Mouse (Mus musculus) hindbrain, embryonic 13.5 days (tissue): Measurements from ENCODE around the gene Ncoa5. TPM values are rescaled to one million over a fixed set of nuclear protein-coding genes. Genes with fewer than 3 reads are reported as not detected.

ENCODE experiments used
- ATAC-seq: fragments of 200-750 bp; cut with Nextera tagmentation; 2 replicates; pipeline ENCODE4 v1.8.0; 2017; ENCODE audit warnings: moderate TSS enrichment; ENCODE audit not compliant: low FRiP score
- H3K27ac ChIP-seq: fragments of 300-500 bp; sonication (generic); 2 replicates; pipeline ENCODE4 v1.5.1; 2015; ENCODE audit warnings: inconsistent platforms, mild to moderate bottlenecking, moderate library complexity
- H3K27me3 ChIP-seq: fragments of 300-500 bp; sonication (generic); 2 replicates; pipeline ENCODE4 v1.6.1; 2015; ENCODE audit warnings: mild to moderate bottlenecking, inconsistent platforms
- H3K36me3 ChIP-seq: fragments of 300-500 bp; sonication (generic); 2 replicates; pipeline ENCODE4 v1.6.1; 2015; ENCODE audit warnings: mild to moderate bottlenecking, inconsistent platforms
- H3K4me1 ChIP-seq: fragments of 300-500 bp; sonication (generic); replicated peaks from 2 replicates; pipeline ENCODE4 v1.6.1; 2015; ENCODE audit warnings: inconsistent platforms
- H3K4me2 ChIP-seq: fragments of 300-500 bp; sonication (generic); 2 replicates; pipeline ENCODE4 v1.6.1; 2015; ENCODE audit warnings: inconsistent platforms, mild to moderate bottlenecking, moderate library complexity
- H3K4me3 ChIP-seq: fragments of 300-500 bp; sonication (generic); 2 replicates; pipeline ENCODE4 v1.5.1; 2015; ENCODE audit warnings: mild to moderate bottlenecking, inconsistent platforms
- H3K9ac ChIP-seq: fragments of 300-500 bp; sonication (generic); 2 replicates; pipeline ENCODE4 v1.6.1; 2015; ENCODE audit warnings: mild to moderate bottlenecking, inconsistent platforms
- H3K9me3 ChIP-seq: fragments of 300-500 bp; sonication (generic); 2 replicates; pipeline ENCODE4 v1.6.1; 2016; ENCODE audit warnings: inconsistent platforms
- WGBS: fragments of 180-500 bp; shearing (Covaris S2); methylation state at CpG from one replicate; pipeline ENCODE4 v1.1.7; 2015; 5-methylcytosine and 5-hydroxymethylcytosine counted together
- polyA plus RNA-seq: library from polyadenylated mRNA; unstranded; fragments of >200 nt; fragmentation: Nextera tagmentation; extraction: Ambion mirVana; gene quantifications from 2 replicates; pipeline ENCODE4 v1.2.1, GENCODE M21; 2015

Gene Ncoa5
- polyA plus RNA-seq, 1 experiment from 2014 or later, result 119 TPM

GRCm38 (mm10) chr2:165064489-165064888 is 29.8 kb upstream of the Ncoa5 start:
- no peak; the same call in 1 of the 2 replicates for ATAC-seq
- no peak overlapping the region for H3K4me3 ChIP-seq

DNA sequence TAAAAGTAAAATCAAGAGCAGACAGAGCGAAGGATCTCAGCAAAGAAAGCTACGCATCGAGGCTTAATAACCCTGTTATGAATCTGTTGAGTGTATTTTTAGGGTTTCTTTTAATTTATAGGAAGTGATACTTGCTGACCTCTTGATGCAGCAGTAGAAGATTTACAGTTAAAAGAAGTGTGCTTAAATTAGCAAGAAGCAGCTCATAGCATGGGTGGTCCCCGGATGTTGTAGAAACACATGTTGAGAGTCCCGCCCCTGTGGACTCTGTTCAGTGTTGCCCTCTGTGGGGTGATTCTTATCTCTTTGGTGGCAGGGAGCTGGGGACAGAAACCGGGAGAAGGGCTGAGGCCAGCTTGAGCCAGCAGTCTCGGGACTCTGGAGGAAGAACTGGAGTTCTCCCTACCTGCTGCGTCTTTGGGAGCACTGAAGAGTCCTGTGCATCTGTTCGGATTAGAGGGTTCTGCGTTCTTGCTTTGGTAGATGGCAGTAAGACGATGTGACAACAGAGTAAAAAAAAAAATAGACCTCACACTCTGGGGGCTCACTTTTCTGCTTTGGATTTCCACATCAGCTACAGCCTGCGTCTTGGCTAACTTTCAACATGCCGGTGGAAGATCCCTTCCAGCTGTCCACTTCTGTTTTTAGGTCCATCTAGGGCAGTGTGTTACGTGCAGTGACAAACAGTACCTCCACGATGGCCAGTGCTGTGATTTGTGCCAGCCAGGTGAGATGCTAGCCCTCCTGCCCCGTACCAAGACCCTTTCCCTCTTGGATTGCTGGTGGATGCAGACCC is 27.2 kb upstream of the Ncoa5 start:
- no peaks in the 10 kb centered on the region for H3K9me3 ChIP-seq
- 84% methylated on average over 16 of the region's 16 CpGs for WGBS
- ATAC-seq, result no peak

More at GRCm38 (mm10) chr2:165064489-165064888, 29.8 kb upstream of the Ncoa5 start:
- H3K9me3 ChIP-seq, result no peaks in the 10 kb centered on the region
- no peak overlapping the region for H3K9ac ChIP-seq
- H3K27ac ChIP-seq, result no peak overlapping the region
- H3K4me1 ChIP-seq, result peaks cover 12% of the 10 kb centered on the region; the same call in 1 of the 2 replicates
- no peaks in the 10 kb centered on the region for H3K36me3 ChIP-seq
- H3K27me3 ChIP-seq, result 0 out of 2 replicates have a peak, but pooled peaks cover 4% of the 10 kb centered on the region
- no peak overlapping the region for H3K4me2 ChIP-seq
- 67% methylated on average over 7 of the region's 7 CpGs for WGBS

GRCm38 (mm10) chr2:165059961-165060360 is 25.3 kb upstream of the Ncoa5 start:
- Histone ChIP-seq H3K36me3 (no peaks in the 10 kb centered on the region), H3K9me3 (no peaks in the 10 kb centered on the region), H3K4me1 (peaks cover 12% of the 10 kb centered on the region), H3K27ac (no peak overlapping the region), H3K27me3 (peaks cover 23% of the 10 kb centered on the region), H3K4me2 (no peak overlapping the region), H3K9ac (no peak overlapping the region), H3K4me3 (no peak overlapping the region)
- WGBS, result 90% methylated on average over 4 of the region's 4 CpGs
- no peak for ATAC-seq

More for the DNA sequence above, 27.2 kb upstream of the Ncoa5 start:
- no peak overlapping the region for H3K9ac ChIP-seq
- no peak overlapping the region for H3K27ac ChIP-seq
- no peaks in the 10 kb centered on the region for H3K36me3 ChIP-seq
- H3K4me1 ChIP-seq, result peaks cover 9% of the 10 kb centered on the region; the same call in 1 of the 2 replicates
- no peak overlapping the region for H3K4me3 ChIP-seq
- H3K4me2 ChIP-seq, result no peak overlapping the region
- H3K27me3 ChIP-seq, result peaks cover 4% of the 10 kb centered on the region

DNA sequence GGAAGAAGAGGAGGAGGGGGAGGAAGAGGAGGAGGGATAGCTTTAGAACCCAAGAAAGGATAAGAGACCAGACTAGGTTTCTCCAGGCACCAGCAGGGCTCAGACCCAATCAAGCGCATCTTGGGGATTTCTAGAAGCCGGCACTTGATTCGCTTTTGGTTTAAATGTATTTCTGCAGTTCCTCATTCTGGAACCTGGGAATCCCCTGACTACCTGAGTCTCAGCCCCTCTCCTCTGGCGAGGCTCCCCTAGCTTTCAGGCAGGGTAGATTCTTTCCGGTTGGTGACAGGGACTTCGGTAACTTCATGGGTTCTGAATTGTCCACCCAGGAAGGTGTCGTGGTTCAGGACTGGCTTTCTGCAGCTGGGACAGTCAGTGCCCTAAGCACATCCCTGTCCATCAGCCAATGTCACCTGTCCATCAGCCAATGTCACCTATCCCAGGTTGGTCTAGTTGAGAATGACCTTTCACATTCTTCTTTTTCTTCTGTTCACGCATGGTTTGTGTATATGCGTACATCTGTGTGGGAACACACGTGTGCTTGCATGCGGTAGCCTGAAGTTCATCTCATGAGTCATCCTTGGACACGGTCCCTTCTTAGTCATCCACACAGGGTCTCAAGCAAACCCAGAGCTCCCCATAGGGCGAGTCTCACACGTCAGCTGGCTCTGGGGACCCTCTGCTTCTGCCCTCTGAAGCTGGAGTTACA is 21.9 kb upstream of the Ncoa5 start:
- no peak for ATAC-seq
- H3K4me2 ChIP-seq, result 0 out of 2 replicates have a peak overlapping the region, but pooled peaks have one; percentile 2

DNA sequence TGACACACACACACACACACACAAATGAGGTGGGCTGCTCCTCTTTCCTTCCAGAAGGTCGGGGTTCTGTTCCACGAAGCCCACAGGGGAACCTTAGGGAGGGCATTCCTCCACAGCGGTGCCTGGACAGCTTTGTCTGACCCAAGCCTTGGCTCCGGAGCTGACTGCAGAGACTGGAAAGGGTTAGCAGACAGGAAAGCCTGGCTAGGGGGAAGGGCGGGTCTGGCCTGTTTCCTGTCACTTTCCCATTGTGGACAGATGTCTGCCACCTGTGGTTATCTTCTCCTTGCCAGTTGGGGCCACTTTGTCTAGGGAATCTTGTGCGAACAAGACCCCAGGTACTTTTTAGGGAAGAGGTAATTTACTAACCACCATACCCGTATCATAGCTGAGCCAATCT is 21.2 kb upstream of the Ncoa5 start:
- peak overlapping the region; percentile 14 for H3K4me3 ChIP-seq
- no peak overlapping the region for H3K27ac ChIP-seq
- H3K36me3 ChIP-seq, result no peaks in the 10 kb centered on the region
- H3K9me3 ChIP-seq, result no peaks in the 10 kb centered on the region
- WGBS, result 12% methylated on average over 7 of the region's 7 CpGs
- peak overlapping the region; percentile 35 for H3K4me2 ChIP-seq
- no peak overlapping the region for H3K9ac ChIP-seq
- H3K4me1 ChIP-seq, result peaks cover 17% of the 10 kb centered on the region
- peaks cover 27% of the 10 kb centered on the region for H3K27me3 ChIP-seq
- ATAC-seq, result no peak

More for the DNA sequence above, 21.9 kb upstream of the Ncoa5 start:
- Histone ChIP-seq H3K27me3 (peaks cover 27% of the 10 kb centered on the region), H3K9me3 (no peaks in the 10 kb centered on the region), H3K27ac (no peak overlapping the region), H3K36me3 (no peaks in the 10 kb centered on the region), H3K9ac (no peak overlapping the region), H3K4me1 (peaks cover 11% of the 10 kb centered on the region), H3K4me3 (no peak overlapping the region)
- WGBS, result 85% methylated on average over 14 of the region's 14 CpGs

DNA sequence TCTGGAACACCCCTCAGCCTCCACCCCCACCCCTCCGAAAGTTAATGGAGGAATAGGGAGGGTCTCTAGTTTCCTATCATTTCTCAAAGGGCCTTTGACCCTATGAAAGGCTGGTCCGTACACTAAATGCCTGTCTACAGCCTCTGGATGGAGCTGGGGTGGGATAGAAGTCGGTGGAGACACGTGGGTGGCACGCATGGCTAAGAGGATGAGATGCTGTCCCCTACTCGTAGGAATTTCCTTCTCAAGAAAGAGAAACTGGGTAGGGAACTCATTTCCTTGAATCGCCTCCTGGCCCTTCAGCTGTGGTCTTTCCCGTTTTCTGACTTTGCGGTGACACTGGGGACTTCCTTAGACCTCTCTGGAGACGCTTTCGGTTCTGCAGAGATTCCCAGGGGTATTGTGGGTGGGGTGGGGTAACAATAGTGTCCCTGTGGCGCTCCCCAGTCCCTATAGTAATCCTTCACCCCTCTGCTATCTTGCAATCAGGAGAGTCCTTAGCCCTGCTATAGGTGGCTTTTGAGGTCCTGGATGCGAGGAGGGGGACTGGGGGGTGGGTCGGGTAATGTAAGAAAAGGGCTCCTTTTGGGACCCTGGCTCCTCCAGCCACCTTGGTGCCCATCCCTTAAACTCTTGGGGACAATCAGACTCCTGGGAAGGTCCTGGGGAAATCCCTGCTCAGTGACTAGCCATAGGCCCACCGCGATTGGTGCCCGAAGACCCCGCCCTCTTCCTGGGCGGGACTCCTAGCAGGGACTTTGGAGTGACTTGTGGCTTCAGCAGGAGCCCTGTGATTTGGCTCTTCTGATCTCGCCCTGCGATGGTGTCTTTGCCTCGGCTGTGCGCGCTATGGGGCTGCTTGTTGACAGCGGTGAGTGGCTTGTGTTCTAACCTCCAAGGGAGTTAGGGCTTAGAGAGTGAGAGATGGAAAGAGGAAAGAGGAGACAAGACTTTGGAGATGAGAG is 20.5 kb upstream of the Ncoa5 start, which contains the start of gene Cd40:
Cd40 (plus strand) TSS at position 740 of the 965 bp plus-strand sequence.
- no peak within 1 kb of the TSS for H3K27ac ChIP-seq
- peak within 1 kb of the TSS; percentile 35 for H3K4me2 ChIP-seq
- H3K4me1 ChIP-seq, result peaks cover 19% of the 10 kb centered on the region
- no peaks in the 10 kb centered on the region for H3K9me3 ChIP-seq
- peak within 1 kb of the TSS; percentile 14 for H3K4me3 ChIP-seq
- no peaks in the 10 kb centered on the region for H3K36me3 ChIP-seq
- H3K9ac ChIP-seq, result no peak within 1 kb of the TSS
- 17% methylated on average over 25 of the region's 25 CpGs for WGBS
- ATAC-seq, result no peak
- H3K27me3 ChIP-seq, result peaks cover 27% of the 10 kb centered on the region

DNA sequence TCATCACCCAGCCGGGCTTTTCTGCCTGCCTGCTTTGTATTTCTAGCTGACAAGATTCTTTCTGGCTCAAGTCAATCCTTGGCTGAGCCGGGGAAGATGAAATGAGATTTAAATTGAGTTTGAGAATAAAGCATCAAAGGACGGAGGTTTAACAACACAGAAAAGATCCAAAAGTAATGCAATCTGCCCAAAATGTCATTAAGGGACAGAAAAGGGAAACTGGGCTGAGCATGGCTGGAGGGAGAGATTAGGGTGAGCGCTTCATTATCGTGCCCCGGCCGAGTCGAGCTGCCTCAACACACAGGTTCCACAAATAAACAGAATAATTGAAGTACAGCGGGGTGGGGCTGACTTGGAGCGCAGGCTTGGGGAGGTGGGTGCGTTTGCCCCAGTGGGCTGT is 16.9 kb upstream of the Ncoa5 start:
- Histone ChIP-seq H3K27ac (peak overlapping the region; percentile 40), H3K9me3 (no peaks in the 10 kb centered on the region), H3K27me3 (peaks cover 20% of the 10 kb centered on the region), H3K36me3 (no peaks in the 10 kb centered on the region), H3K4me2 (no peak overlapping the region), H3K4me1 (peaks cover 19% of the 10 kb centered on the region), H3K4me3 (no peak overlapping the region), H3K9ac (no peak overlapping the region)
- no peak for ATAC-seq
- 53% methylated on average over 11 of the region's 11 CpGs for WGBS

DNA sequence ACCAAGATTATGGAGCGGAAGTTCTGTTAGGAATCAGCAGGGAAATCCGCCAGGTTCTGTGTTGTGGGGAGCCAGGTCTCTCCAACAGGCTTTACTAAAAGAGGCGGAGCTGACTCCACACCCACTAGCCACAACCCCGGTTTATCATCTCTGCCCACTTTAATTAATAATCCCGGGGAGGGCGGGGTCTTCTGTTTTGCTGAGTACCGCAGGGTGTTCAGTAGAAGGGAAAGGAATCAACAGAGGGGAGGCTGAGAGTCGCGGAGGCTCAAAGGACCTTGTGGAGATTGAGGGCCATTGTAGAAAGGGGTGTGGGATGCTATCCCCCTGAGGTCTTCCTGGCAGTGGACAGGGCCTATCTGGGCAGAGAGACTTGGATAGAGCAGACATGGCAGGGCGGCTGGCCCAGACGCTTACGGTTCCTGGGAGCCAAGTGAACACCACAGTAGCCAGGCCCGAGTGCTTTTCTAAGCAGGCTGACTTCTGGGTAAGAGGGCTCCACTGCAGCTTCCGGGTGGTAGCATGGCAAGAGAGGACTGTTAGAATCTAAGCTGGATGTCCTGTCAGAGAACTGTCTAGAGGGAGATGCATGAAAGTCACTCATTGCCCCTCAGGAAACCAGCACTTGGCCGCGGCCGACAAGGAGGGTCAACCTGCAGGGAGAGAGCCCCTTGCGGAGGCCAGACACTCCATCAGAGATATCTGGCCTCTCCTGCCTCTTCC is 16.3 kb upstream of the Ncoa5 start:
- no peaks in the 10 kb centered on the region for H3K36me3 ChIP-seq
- no peaks in the 10 kb centered on the region for H3K9me3 ChIP-seq
- 80% methylated on average over 18 of the region's 18 CpGs for WGBS
- H3K27me3 ChIP-seq, result peaks cover 14% of the 10 kb centered on the region; the same call in 1 of the 2 replicates
- no peak overlapping the region for H3K4me2 ChIP-seq
- H3K4me3 ChIP-seq, result no peak overlapping the region
- no peak overlapping the region for H3K9ac ChIP-seq
- peaks cover 19% of the 10 kb centered on the region for H3K4me1 ChIP-seq
- no peak for ATAC-seq
- peak overlapping the region; percentile 40; the same call in 1 of the 2 replicates for H3K27ac ChIP-seq

DNA sequence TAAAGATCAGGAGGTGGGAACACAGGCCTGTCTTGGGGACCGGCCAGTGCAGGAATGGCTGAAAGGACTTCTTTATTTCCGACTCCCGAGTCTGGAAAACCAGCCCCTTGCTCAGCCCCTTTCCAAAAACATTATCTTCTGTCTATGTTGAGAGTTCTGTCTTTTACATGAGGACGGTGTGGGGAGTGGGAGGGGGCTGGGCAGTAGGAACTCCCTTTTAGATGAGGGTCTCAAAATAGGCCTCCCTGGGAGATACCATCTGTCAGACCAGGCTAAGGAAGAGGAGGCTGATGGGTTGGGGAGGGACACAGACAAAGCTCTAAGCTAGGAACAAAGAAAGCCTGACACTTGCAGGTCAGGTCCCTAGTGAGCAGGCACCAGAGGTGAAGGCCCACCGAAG is 14.4 kb upstream of the Ncoa5 start:
- ATAC-seq, result no peak
- Histone ChIP-seq H3K9ac (no peak overlapping the region), H3K27ac (no peak overlapping the region), H3K4me2 (no peak overlapping the region), H3K9me3 (no peaks in the 10 kb centered on the region), H3K27me3 (no peaks in the 10 kb centered on the region), H3K4me3 (no peak overlapping the region), H3K36me3 (no peaks in the 10 kb centered on the region), H3K4me1 (peaks cover 17% of the 10 kb centered on the region)
- 41% methylated on average over 5 of the region's 5 CpGs for WGBS

- Histone ChIP-seq H3K9ac (no peak overlapping the region), H3K4me2 (peak overlapping the region; percentile 46; the same call in 1 of the 2 replicates), H3K9me3 (no peaks in the 10 kb centered on the region), H3K4me1 (peaks cover 21% of the 10 kb centered on the region), H3K27me3 (0 out of 2 replicates have a peak, but pooled peaks cover 6% of the 10 kb centered on the region), H3K4me3 (no peak overlapping the region), H3K36me3 (no peaks in the 10 kb centered on the region), H3K27ac (peak overlapping the region; percentile 81)
- ATAC-seq, result peak; percentile 9; the same call in 1 of the 2 replicates
- 48% methylated on average over 2 of the region's 2 CpGs for WGBS
Measured at GRCm38 (mm10) chr2:165043729-165044128, 9.1 kb upstream of the Ncoa5 start.

DNA sequence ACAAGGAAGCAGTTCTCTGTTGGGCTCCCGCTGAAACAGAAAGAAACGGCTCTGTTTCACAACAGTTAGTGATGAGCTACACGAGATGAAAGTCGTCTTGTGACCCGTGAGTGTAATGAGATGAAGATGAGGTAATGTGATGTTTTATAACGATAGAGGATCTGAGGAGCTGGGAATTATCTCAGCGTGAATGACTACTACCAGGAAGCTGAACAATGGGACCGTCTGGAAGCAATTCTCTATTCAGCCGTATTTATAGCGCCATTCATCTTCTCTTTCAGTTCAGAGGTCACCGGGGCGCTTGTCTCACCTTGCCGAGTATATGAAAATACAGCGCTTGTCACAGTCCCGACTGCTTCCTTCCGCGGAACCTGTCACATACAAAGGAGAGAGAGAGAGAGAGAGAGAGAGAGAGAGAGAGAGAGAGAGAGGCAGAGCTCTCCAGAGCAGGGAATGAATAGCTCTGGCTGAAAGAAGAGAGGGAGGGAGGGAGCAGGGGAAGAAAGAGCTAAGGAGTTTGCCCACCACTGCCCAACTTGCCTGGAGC is 8.5 kb upstream of the Ncoa5 start:
- peak overlapping the region; percentile 81 for H3K27ac ChIP-seq
- H3K27me3 ChIP-seq, result 0 out of 2 replicates have a peak, but pooled peaks cover 6% of the 10 kb centered on the region
- ATAC-seq, result peak; percentile 46
- 0 out of 2 replicates have a peak overlapping the region, but pooled peaks have one; percentile 55 for H3K9ac ChIP-seq
- no peaks in the 10 kb centered on the region for H3K36me3 ChIP-seq
- H3K4me3 ChIP-seq, result peak overlapping the region; percentile 20; the same call in 1 of the 2 replicates
- no peaks in the 10 kb centered on the region for H3K9me3 ChIP-seq
- peaks cover 21% of the 10 kb centered on the region for H3K4me1 ChIP-seq
- peak overlapping the region; percentile 46 for H3K4me2 ChIP-seq
- 6% methylated on average over 17 of the region's 17 CpGs for WGBS
